Mouse (Mus musculus) cerebellum, adult 9-11 months (tissue): ENCODE data around the gene Spats2l.

ENCODE experiments used
- DNase-seq: peaks from one replicate; pipeline ENCODE4 v3.0.0; 2022

Spats2l gene

GRCm38 (mm10) chr1:57901494-57901893, 127.5 kb downstream of the Spats2l start:
- no peak for DNase-seq

- DNase-seq = no peak
Measured at GRCm38 (mm10) chr1:57903793-57904192, 129.8 kb downstream of the Spats2l start.

GRCm38 (mm10) chr1:57905912-57906311, 131.9 kb downstream of the Spats2l start:
- no peak for DNase-seq

- no peak for DNase-seq
Measured at GRCm38 (mm10) chr1:57906312-57906711, 132.3 kb downstream of the Spats2l start.

GRCm38 (mm10) chr1:57911561-57911960, 137.6 kb downstream of the Spats2l start:
- DNase-seq = no peak

- DNase-seq = no peak
Measured at GRCm38 (mm10) chr1:57917342-57917741, 143.4 kb downstream of the Spats2l start.

- DNase-seq = no peak
Measured at GRCm38 (mm10) chr1:57918567-57918966, 144.6 kb downstream of the Spats2l start.

- DNase-seq = no peak
Measured at GRCm38 (mm10) chr1:57934287-57934686, 160.3 kb downstream of the Spats2l start.

- no peak for DNase-seq
Measured at GRCm38 (mm10) chr1:57940691-57941090, 166.7 kb downstream of the Spats2l start.

- DNase-seq = no peak
Measured at GRCm38 (mm10) chr1:57941095-57941494, 167.1 kb downstream of the Spats2l start.

GRCm38 (mm10) chr1:57941734-57942133, 167.8 kb downstream of the Spats2l start:
- no peak for DNase-seq

- no peak for DNase-seq
Measured at GRCm38 (mm10) chr1:57942215-57942614, 168.3 kb downstream of the Spats2l start.

- DNase-seq = no peak
Measured at GRCm38 (mm10) chr1:57947552-57948347, 173.8 kb downstream of the Spats2l start.

- DNase-seq = no peak
Measured at GRCm38 (mm10) chr1:57949195-57949594, 175.2 kb downstream of the Spats2l start.

- no peak for DNase-seq
Measured at GRCm38 (mm10) chr1:57949716-57950115, 175.8 kb downstream of the Spats2l start.

GRCm38 (mm10) chr1:57952509-57952908, 178.5 kb downstream of the Spats2l start:
- DNase-seq = no peak

- no peak for DNase-seq
Measured at GRCm38 (mm10) chr1:57953586-57954375, 179.8 kb downstream of the Spats2l start.

- DNase-seq = no peak
Measured at GRCm38 (mm10) chr1:57954376-57954765, 180.4 kb downstream of the Spats2l start.

- DNase-seq = no peak
Measured at GRCm38 (mm10) chr1:57955774-57956173, 181.8 kb downstream of the Spats2l start.

- peak; percentile 93 for DNase-seq
Measured at GRCm38 (mm10) chr1:57969327-57970271, 195.6 kb downstream of the Spats2l start.

GRCm38 (mm10) chr1:57971588-57971987, 197.6 kb downstream of the Spats2l start:
- DNase-seq = no peak

- no peak for DNase-seq
Measured at GRCm38 (mm10) chr1:57976860-57977259, 202.9 kb downstream of the Spats2l start.

GRCm38 (mm10) chr1:57989052-57989600, 215.2 kb downstream of the Spats2l start:
- no peak for DNase-seq
